Mouse (Mus musculus): ENCODE results near the gene Rps18. TPM values are rescaled to one million over a fixed set of nuclear protein-coding genes. Genes with fewer than 3 reads are reported as not detected.

Rps18 gene
- 648 and 656 TPM in 2 replicates for polyA plus RNA-seq (2012; rRNA removed)

DNA sequence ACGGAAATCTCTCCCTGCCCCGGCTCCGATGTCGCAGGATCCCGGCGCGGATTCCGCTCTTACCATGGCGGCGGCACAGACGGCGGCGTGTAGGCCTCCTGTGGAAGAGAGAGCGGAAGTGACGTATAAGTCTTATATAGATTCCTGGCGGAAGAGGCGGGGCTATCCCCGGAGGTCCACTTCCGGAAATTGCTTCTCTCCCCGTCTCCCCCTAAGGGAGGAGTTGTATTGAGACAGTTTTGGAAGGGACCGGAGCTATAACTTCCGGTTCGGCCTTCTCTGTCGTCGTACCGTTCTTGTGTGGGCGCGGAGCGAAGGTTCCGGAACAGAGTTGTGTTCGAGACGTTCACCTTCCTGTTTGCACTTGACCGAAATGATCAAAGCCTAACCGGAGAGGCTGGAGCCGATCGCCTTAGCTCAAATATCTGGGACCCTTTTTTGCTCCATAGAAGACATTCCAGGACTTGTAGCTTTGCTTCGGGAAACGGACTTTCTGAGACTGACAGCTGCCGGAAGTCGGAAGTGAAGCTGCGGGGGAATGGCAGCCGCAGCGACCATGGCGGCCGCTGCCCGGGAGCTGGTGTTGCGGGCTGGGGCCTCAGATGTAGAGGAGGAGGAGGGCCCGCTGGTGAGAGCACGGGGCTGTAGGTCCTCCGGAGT lies at the start of gene Rps18, which contains the start of gene Vps52:
TSS of gene Rps18 (minus strand) at position 447 of the 660 bp plus-strand sequence.
TSS of gene Vps52 (plus strand) at position 258 of the 660 bp plus-strand sequence.

GRCm38 (mm10) chr17:34000150-34000537 lies 44.3 kb upstream of the Rps18 start, which contains the start of gene H2-K1:
Gene H2-K1, minus strand, starts transcription at chr17:34000347.

GRCm38 (mm10) chr17:33951021-33951946 lies 4.5 kb downstream of the Rps18 start, which contains the start of gene B3galt4:
Gene B3galt4, minus strand, starts transcription at chr17:33951488.

GRCm38 (mm10) chr17:33940206-33940805 lies 15.5 kb downstream of the Rps18 start, which contains the start of the genes Pfdn6 and Wdr46:
Gene Pfdn6, minus strand, starts transcription at chr17:33940343.
Gene Wdr46, plus strand, starts transcription at chr17:33940660.

GRCm38 (mm10) chr17:33929371-33930279 lies 26.2 kb downstream of the Rps18 start, which contains the start of gene Rgl2:
Gene Rgl2, plus strand, starts transcription at chr17:33929543.

DNA sequence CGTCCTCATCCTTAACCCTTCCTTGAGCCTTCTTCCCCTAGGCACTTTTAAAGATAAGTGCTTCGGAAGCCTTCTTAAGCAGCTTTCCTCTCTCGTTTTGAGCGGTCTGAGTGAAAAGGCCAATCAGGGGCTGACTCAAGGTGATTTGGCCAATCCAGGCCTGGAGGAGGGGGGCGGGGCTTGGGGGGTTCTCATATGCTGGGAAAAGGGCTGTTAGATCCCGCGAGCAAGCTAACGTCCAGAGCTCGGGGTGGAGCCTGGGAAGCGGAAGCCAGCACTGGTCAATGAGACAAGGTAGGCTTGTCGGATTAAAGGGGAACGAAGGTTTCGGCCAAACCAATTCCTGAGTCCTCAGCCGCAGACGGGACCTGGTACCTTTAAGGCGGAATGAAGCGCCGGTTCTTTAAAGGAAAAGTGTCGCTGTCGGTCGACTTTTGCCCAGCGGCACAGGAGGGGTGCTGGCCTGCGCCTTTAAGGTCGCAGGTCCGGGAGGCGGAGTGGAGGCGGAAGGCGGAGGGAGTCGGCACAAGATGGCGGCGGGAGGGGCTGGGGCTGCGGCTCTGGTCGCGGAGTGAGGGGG lies 40.0 kb downstream of the Rps18 start, which contains the start of the genes Tapbp and Zbtb22:
TSS of gene Tapbp (plus strand) at position 229 of the 580 bp plus-strand sequence.
TSS of gene Zbtb22 (plus strand) at position 234 of the 580 bp plus-strand sequence.

GRCm38 (mm10) chr17:33909077-33909868 lies 46.5 kb downstream of the Rps18 start, which contains the start of gene Daxx:
Gene Daxx, plus strand, starts transcription at chr17:33909414.

DNA sequence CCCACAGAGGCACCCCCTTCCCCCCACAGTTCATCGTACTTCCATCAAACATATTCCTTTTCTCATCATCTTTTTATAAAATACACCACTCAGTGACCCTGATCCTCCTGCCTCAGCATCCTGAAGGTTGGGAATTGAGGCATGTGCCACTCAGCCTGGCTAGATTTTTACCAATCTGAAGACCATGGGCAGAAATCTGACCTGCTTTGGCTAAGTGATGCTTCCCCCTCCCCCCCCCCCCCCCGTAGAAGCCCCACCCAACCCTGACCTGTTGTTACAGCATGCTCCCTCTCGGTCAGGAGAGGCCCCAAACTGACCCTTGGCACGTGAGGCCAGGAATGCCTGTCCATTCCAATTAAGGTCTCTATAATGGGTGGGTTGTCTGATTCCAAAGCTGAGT lies 51.0 kb downstream of the Rps18 start, which contains the start of gene Platr17:
TSS of gene Platr17 (plus strand) at position 301 of the 400 bp plus-strand sequence.

Other genes starting within 250 kb of the Rps18 start
- gene March2, start 237.3 kb downstream of the Rps18 start, polyA plus RNA-seq (2012; rRNA removed): 65.0 and 70.7 TPM in 2 replicates
- gene Rab11b, start 195.5 kb downstream of the Rps18 start, polyA plus RNA-seq (2012; rRNA removed): 523 and 577 TPM in 2 replicates
- 7.9 and 9.8 TPM in 2 replicates for gene Angptl4, start 174.2 kb downstream of the Rps18 start, polyA plus RNA-seq (2012; rRNA removed)
- 64.5 and 79.4 TPM in 2 replicates for gene Kank3, start 145.5 kb downstream of the Rps18 start, polyA plus RNA-seq (2012; rRNA removed)
- 1,131 and 1,306 TPM in 2 replicates for gene Rps28, start 131.4 kb downstream of the Rps18 start, polyA plus RNA-seq (2012; rRNA removed)
- gene Ndufa7, start 131.4 kb downstream of the Rps18 start, polyA plus RNA-seq (2012; rRNA removed): 333 and 341 TPM in 2 replicates
- 29.8 and 36.6 TPM in 2 replicates for gene Cd320, start 112.9 kb downstream of the Rps18 start, polyA plus RNA-seq (2012; rRNA removed)
- gene Gm7029, start 82.2 kb downstream of the Rps18 start, polyA plus RNA-seq (2012; rRNA removed): not detected in 2 replicates
- 12.0 and 13.5 TPM in 2 replicates for gene Kifc1, start 65.3 kb downstream of the Rps18 start, polyA plus RNA-seq (2012; rRNA removed)
- 0.21 and 0.24 TPM in 2 replicates for gene Platr17, start 50.9 kb downstream of the Rps18 start, polyA plus RNA-seq (2012; rRNA removed)
- 39.3 and 40.5 TPM in 2 replicates for gene Daxx, start 46.6 kb downstream of the Rps18 start, polyA plus RNA-seq (2012; rRNA removed)
- gene Tapbp, start 40.1 kb downstream of the Rps18 start, polyA plus RNA-seq (2012; rRNA removed): 14.7 and 16.0 TPM in 2 replicates
- 26.4 and 28.4 TPM in 2 replicates for gene Zbtb22, start 40.1 kb downstream of the Rps18 start, polyA plus RNA-seq (2012; rRNA removed)
- 183 and 190 TPM in 2 replicates for gene Rgl2, start 26.5 kb downstream of the Rps18 start, polyA plus RNA-seq (2012; rRNA removed)
- 117 and 126 TPM in 2 replicates for gene Pfdn6, start 15.7 kb downstream of the Rps18 start, polyA plus RNA-seq (2012; rRNA removed)
- gene Wdr46, start 15.3 kb downstream of the Rps18 start, polyA plus RNA-seq (2012; rRNA removed): 20.5 and 22.2 TPM in 2 replicates
- gene B3galt4, start 4.5 kb downstream of the Rps18 start, polyA plus RNA-seq (2012; rRNA removed): 10.4 and 11.6 TPM in 2 replicates
- gene Vps52, start 189 bp downstream of the Rps18 start, polyA plus RNA-seq (2012; rRNA removed): 58.2 and 62.1 TPM in 2 replicates
- 24.0 and 24.8 TPM in 2 replicates for gene H2-K1, start 44.3 kb upstream of the Rps18 start, polyA plus RNA-seq (2012; rRNA removed)
- gene Ring1, start 68.7 kb upstream of the Rps18 start, polyA plus RNA-seq (2012; rRNA removed): 48.8 and 51.4 TPM in 2 replicates
- 98.3 and 102 TPM in 2 replicates for gene H2-Ke6, start 72.1 kb upstream of the Rps18 start, polyA plus RNA-seq (2012; rRNA removed)
- gene Slc39a7, start 75.7 kb upstream of the Rps18 start, polyA plus RNA-seq (2012; rRNA removed): 112 TPM in 2 replicates
- 82.1 and 83.7 TPM in 2 replicates for gene Rxrb, start 75.8 kb upstream of the Rps18 start, polyA plus RNA-seq (2012; rRNA removed)
- 10.7 and 17.0 TPM in 2 replicates for gene Col11a2, start 83.4 kb upstream of the Rps18 start, polyA plus RNA-seq (2012; rRNA removed)
- 0.06 and 0.19 TPM in 2 replicates for gene H2-Oa, start 136.3 kb upstream of the Rps18 start, polyA plus RNA-seq (2012; rRNA removed)
- 15.7 and 16.4 TPM in 2 replicates for gene H2-DMa, start 163.5 kb upstream of the Rps18 start, polyA plus RNA-seq (2012; rRNA removed)
- gene Brd2, start 166.6 kb upstream of the Rps18 start, polyA plus RNA-seq (2012; rRNA removed): 144 and 169 TPM in 2 replicates
- gene H2-DMb2, start 187.3 kb upstream of the Rps18 start, polyA plus RNA-seq (2012; rRNA removed): 0.63 and 1.0 TPM in 2 replicates
- 1.9 and 2.2 TPM in 2 replicates for gene H2-DMb1, start 197.1 kb upstream of the Rps18 start, polyA plus RNA-seq (2012; rRNA removed)
- 4.8 and 4.9 TPM in 2 replicates for gene Tap1, start 231.6 kb upstream of the Rps18 start, polyA plus RNA-seq (2012; rRNA removed)
- gene Psmb9, start 231.8 kb upstream of the Rps18 start, polyA plus RNA-seq (2012; rRNA removed): 1.2 and 1.5 TPM in 2 replicates
- 3.5 and 4.0 TPM in 2 replicates for gene Psmb8, start 241.7 kb upstream of the Rps18 start, polyA plus RNA-seq (2012; rRNA removed)
- gene Tap2, start 247.5 kb upstream of the Rps18 start, polyA plus RNA-seq (2012; rRNA removed): 1.9 and 2.1 TPM in 2 replicates

All from central nervous system, embryonic 18 days (tissue).